Mouse (Mus musculus) liver, postnatal 0 days (tissue): ENCODE data around the gene Haus6.
"Not testable (repeated sequence)": the region's sequence is repeated elsewhere in the genome, so short reads cannot be mapped to it uniquely, and the experiment has no call there.

Source experiments
- CTCF ChIP-seq: sonication (generic); IDR thresholded peaks from 2 replicates; pipeline ENCODE4 v1.5.1; 2016; ENCODE audit warnings: antibody characterized with exemption, low read depth
- EP300 ChIP-seq: IDR thresholded peaks from 2 replicates; pipeline ENCODE4 v1.6.1; 2016; ENCODE audit warnings: antibody characterized with exemption, low read depth, mild to moderate bottlenecking

GRCm38 (mm10) chr4:86622532-86622931, 10.7 kb upstream of the Haus6 start:
- not testable (repeated sequence) for TF ChIP-seq EP300
- TF ChIP-seq CTCF, result peak; percentile 25
